Mouse (Mus musculus) spleen, adult 2 months (tissue): ENCODE data around the gene Meox1.

Experiments used
- CTCF ChIP-seq: fragments of 200-500 bp; IDR thresholded peaks from 2 replicates; pipeline ENCODE4 v1.5.1; 2011; ENCODE audit warnings: mild to moderate bottlenecking, inconsistent platforms; ENCODE audit not compliant: insufficient read depth, insufficient read length, insufficient replicate concordance; ENCODE audit errors: extremely low read depth
- POLR2A ChIP-seq: fragments of 200-500 bp; IDR thresholded peaks from 2 replicates; pipeline ENCODE4 v1.6.1; 2011; ENCODE audit warnings: low read depth, low read length, inconsistent platforms

- TF ChIP-seq CTCF: no peak
- TF ChIP-seq POLR2A: no peak
These were observed 31.5 kb upstream of the Meox1 start for GRCm38 (mm10) chr11:101925636-101926035.
